14 mouse cellular contexts compared by ENCODE assay signal in the genomic region with DNA sequence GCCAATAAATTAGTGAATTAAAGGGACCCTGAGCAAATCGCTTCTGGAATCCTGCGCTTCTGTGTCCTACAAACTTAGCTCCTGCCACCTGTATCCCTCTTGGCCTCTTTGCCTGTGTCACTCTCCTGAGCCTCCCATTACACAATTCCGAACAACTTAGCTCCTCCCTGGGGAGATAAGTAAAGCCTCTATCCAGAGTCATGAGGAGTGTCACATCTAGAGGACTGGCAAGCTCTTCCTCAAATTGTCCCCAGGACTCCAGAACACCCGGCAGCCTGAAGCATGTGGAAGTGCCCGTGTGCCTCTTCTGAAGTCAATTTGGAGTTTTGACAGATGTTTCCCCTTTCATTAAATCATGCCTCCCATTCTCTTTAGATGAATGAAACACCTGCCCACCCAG. TPM values are rescaled to one million over a fixed set of nuclear protein-coding genes. Genes with fewer than 3 reads are reported as not detected.
DNase-seq lines count a peak whose midpoint lies in the region; ATAC-seq and TF ChIP-seq lines count a peak whose summit lies in the region.
"Had no signal": no experiment of that assay in that cellular context is flagged by ENCODE, and none has a peak within 500 bp of the region (broad histone marks: within the 10 kb centered on the region; RNA-seq: fewer than 3 reads in every experiment).

No protein-coding gene starts in this region.

- no peak overlapping the region for H3K27ac ChIP-seq in forebrain, postnatal 0 days (ENCODE audit: low read depth, low read length)
- H3K27ac ChIP-seq in forebrain, embryonic 11.5 days (ENCODE audit: low read depth, low read length), result no peak overlapping the region
- H3K27ac ChIP-seq in lung, postnatal 0 days (ENCODE audit: low read length), result no peak overlapping the region
- H3K27ac ChIP-seq in liver, embryonic 14.5 days, result peak overlapping the region; percentile 25; the same call in 1 of the 2 replicates
- H3K27ac ChIP-seq in midbrain, embryonic 14.5 days (replicated peaks; ENCODE audit: low read depth, low read length), result no peak overlapping the region
- H3K27ac ChIP-seq: left cerebral cortex, adult 2 months had no signal

- peaks cover 33% of the 10 kb centered on the region for H3K4me1 ChIP-seq in forebrain, postnatal 0 days (ENCODE audit: insufficient read depth)
- peaks cover 16% of the 10 kb centered on the region for H3K4me1 ChIP-seq in forebrain, embryonic 11.5 days (replicated peaks; ENCODE audit: control insufficient read depth, insufficient read depth, low read length)
- peaks cover 62% of the 10 kb centered on the region for H3K4me1 ChIP-seq in lung, postnatal 0 days (ENCODE audit: insufficient read depth, low read depth, low read length)
- peaks cover 52 to 60% of the 10 kb centered on the region in 2 experiments for H3K4me1 ChIP-seq in liver, embryonic 14.5 days (replicated peaks; ENCODE audit: control insufficient read depth in 2 of 2, insufficient read depth in 2 of 2, low read length in 1 of 2)
- H3K4me1 ChIP-seq in midbrain, embryonic 14.5 days (ENCODE audit: control insufficient read depth, insufficient read depth, low read length), result peaks cover 46% of the 10 kb centered on the region

- H3K9ac ChIP-seq in forebrain, postnatal 0 days, result no peak overlapping the region
- H3K9ac ChIP-seq in forebrain, embryonic 11.5 days (ENCODE audit: low read length), result no peak overlapping the region
- H3K9ac ChIP-seq in lung, postnatal 0 days (replicated peaks; ENCODE audit: low read depth), result 0 out of 2 replicates have a peak overlapping the region, but pooled peaks have one; percentile 8
- H3K9ac ChIP-seq in liver, embryonic 14.5 days (replicated peaks), result peak overlapping the region; percentile 12; the same call in 1 of the 2 replicates
- no peak overlapping the region for H3K9ac ChIP-seq in midbrain, embryonic 14.5 days (replicated peaks; ENCODE audit: low read length)

- no peak for ATAC-seq in forebrain, postnatal 0 days
- no peak for ATAC-seq in forebrain, embryonic 11.5 days (replicated peaks; ENCODE audit: low FRiP score)
- no peak for ATAC-seq in lung, postnatal 0 days
- peak; percentile 23; the same call in 1 of the 2 replicates for ATAC-seq in liver, embryonic 14.5 days (ENCODE audit: insufficient read depth)
- ATAC-seq in midbrain, embryonic 14.5 days (ENCODE audit: low FRiP score, low TSS enrichment), result no peak

- H3K4me3 ChIP-seq in forebrain, postnatal 0 days (ENCODE audit: low read depth, low read length), result no peak overlapping the region
- H3K4me3 ChIP-seq in forebrain, embryonic 11.5 days (ENCODE audit: low read depth, low read length), result no peak overlapping the region
- no peak overlapping the region for H3K4me3 ChIP-seq in lung, postnatal 0 days (ENCODE audit: low read depth, low read length)
- H3K4me3 ChIP-seq in liver, embryonic 14.5 days (ENCODE audit: insufficient read depth in 1 of 2, low read depth in 2 of 2, low read length in 2 of 2), result no peak overlapping the region
- H3K4me3 ChIP-seq in midbrain, embryonic 14.5 days (replicated peaks; ENCODE audit: low read depth, low read length), result no peak overlapping the region
- H3K4me3 ChIP-seq: left cerebral cortex, adult 2 months; midbrain, embryonic 10.5 days; myocyte had no signal

- TF ChIP-seq CTCF in forebrain, postnatal 0 days (IDR thresholded peaks at IDR 0.05; ENCODE audit: low read depth), result no peak
- no peak for TF ChIP-seq CTCF in lung, postnatal 0 days (IDR thresholded peaks at IDR 0.05)
- no peak for TF ChIP-seq CTCF in liver, embryonic 14.5 days (IDR thresholded peaks at IDR 0.05; ENCODE audit: low read depth)

- DNase-seq in forebrain, postnatal 0 days, result no peak
- DNase-seq in forebrain, embryonic 11.5 days (ENCODE audit: low spot score), result no peak
- DNase-seq in lung, postnatal 0 days (ENCODE audit: low spot score), result peak; percentile 44
- DNase-seq in lung, postnatal 25 days (ENCODE audit: low spot score), result no peak
- no peak for DNase-seq in liver, embryonic 14.5 days (ENCODE audit: low read depth in 3 of 3, low spot score in 3 of 3)
- no peak for DNase-seq in yolk sac, embryonic 10.5 days (ENCODE audit: low spot score)
- DNase-seq in thymus, postnatal 14 days, result no peak
- no peak for DNase-seq in midbrain, embryonic 14.5 days
- DNase-seq: cerebellum, adult 2 months; kidney, adult 11 months; lung, adult 18-20 months had no signal

- H3K36me3 ChIP-seq in forebrain, postnatal 0 days (ENCODE audit: insufficient read depth), result peaks cover 15% of the 10 kb centered on the region
- H3K36me3 ChIP-seq in forebrain, embryonic 11.5 days (ENCODE audit: control insufficient read depth, insufficient read depth, low read length), result no peaks in the 10 kb centered on the region
- peaks cover 9% of the 10 kb centered on the region; the same call in 1 of the 2 replicates for H3K36me3 ChIP-seq in lung, postnatal 0 days (ENCODE audit: insufficient read depth, low read length)
- H3K36me3 ChIP-seq in liver, embryonic 14.5 days (replicated peaks; ENCODE audit: control insufficient read depth, insufficient read depth, low read depth), result peaks cover 3% of the 10 kb centered on the region
- H3K36me3 ChIP-seq in midbrain, embryonic 14.5 days (ENCODE audit: control insufficient read depth, insufficient read depth, low read length), result peaks cover 12% of the 10 kb centered on the region

- no peaks in the 10 kb centered on the region for H3K27me3 ChIP-seq in forebrain, postnatal 0 days (ENCODE audit: insufficient read depth, low read length)
- no peaks in the 10 kb centered on the region for H3K27me3 ChIP-seq in forebrain, embryonic 11.5 days (ENCODE audit: control insufficient read depth, insufficient read depth, low read length)
- H3K27me3 ChIP-seq in lung, postnatal 0 days (replicated peaks; ENCODE audit: insufficient read depth, low read length), result no peaks in the 10 kb centered on the region
- H3K27me3 ChIP-seq in liver, embryonic 14.5 days (ENCODE audit: control insufficient read depth, insufficient read depth, low read length), result no peaks in the 10 kb centered on the region
- H3K27me3 ChIP-seq in midbrain, embryonic 14.5 days (ENCODE audit: control insufficient read depth, insufficient read depth, low read length), result no peaks in the 10 kb centered on the region

- no peaks in the 10 kb centered on the region for H3K9me3 ChIP-seq in forebrain, postnatal 0 days (ENCODE audit: low read length)
- H3K9me3 ChIP-seq in forebrain, embryonic 11.5 days (ENCODE audit: control insufficient read depth, low read length), result no peaks in the 10 kb centered on the region
- no peaks in the 10 kb centered on the region for H3K9me3 ChIP-seq in lung, postnatal 0 days (ENCODE audit: low read length)
- H3K9me3 ChIP-seq in liver, embryonic 14.5 days (ENCODE audit: control insufficient read depth, low read length), result no peaks in the 10 kb centered on the region
- H3K9me3 ChIP-seq in midbrain, embryonic 14.5 days (ENCODE audit: control insufficient read depth, low read length), result no peaks in the 10 kb centered on the region
- H3K9me3 ChIP-seq: midbrain, embryonic 10.5 days had no signal

- no peak for TF ChIP-seq EP300 in lung, postnatal 0 days (IDR thresholded peaks at IDR 0.05)
- TF ChIP-seq EP300 in liver, embryonic 14.5 days (IDR thresholded peaks at IDR 0.05; ENCODE audit: low read depth), result no peak

- H3K4me2 ChIP-seq in forebrain, postnatal 0 days (ENCODE audit: low read depth), result peak overlapping the region; percentile 11; the same call in 1 of the 2 replicates
- no peak overlapping the region for H3K4me2 ChIP-seq in forebrain, embryonic 11.5 days (ENCODE audit: low read depth, low read length, severe bottlenecking)
- H3K4me2 ChIP-seq in lung, postnatal 0 days (replicated peaks; ENCODE audit: low read depth, low read length), result peak overlapping the region; percentile 28; the same call in 1 of the 2 replicates
- H3K4me2 ChIP-seq in liver, embryonic 14.5 days (ENCODE audit: low read depth), result peak overlapping the region; percentile 63
- no peak overlapping the region for H3K4me2 ChIP-seq in midbrain, embryonic 14.5 days (ENCODE audit: low read length)

- WGBS in forebrain, postnatal 0 days, result 61% methylated on average over 5 of the region's 5 CpGs
- 70% methylated on average over 5 of the region's 5 CpGs for WGBS in forebrain, embryonic 11.5 days
- WGBS in lung, postnatal 0 days, result 46% methylated on average over 5 of the region's 5 CpGs
- WGBS in liver, embryonic 14.5 days (ENCODE audit: insufficient replicate concordance), result 35% methylated on average over 5 of the region's 5 CpGs
- 64% methylated on average over 5 of the region's 5 CpGs for WGBS in midbrain, embryonic 14.5 days

RNA-seq across cellular contexts. Expression of a gene that starts 6.4 kb away (rescaled TPM):
- total RNA-seq in forebrain, postnatal 0 days (2014; rRNA removed), result 112 and 117 TPM in 2 replicates
- 36.1 and 50.2 TPM in 2 replicates for polyA plus RNA-seq in forebrain, postnatal 0 days (2015; fragmentation: Nextera tagmentation; extraction: Ambion mirVana)
- polyA plus RNA-seq in forebrain, embryonic 11.5 days (2014; fragmentation: Nextera tagmentation; extraction: Ambion mirVana), result 16.5 and 18.3 TPM in 2 replicates
- 26.3 and 28.1 TPM in 2 replicates for polyA plus RNA-seq in lung, postnatal 0 days (2015; fragmentation: Nextera tagmentation; extraction: Ambion mirVana)
- polyA plus RNA-seq in liver, embryonic 14.5 days (2012; rRNA removed), result 6.6 and 10.3 TPM in 2 replicates
- polyA plus RNA-seq in liver, embryonic 14.5 days (2014; fragmentation: Nextera tagmentation; extraction: Ambion mirVana), result 23.7 and 25.5 TPM in 2 replicates
- polyA plus RNA-seq in midbrain, embryonic 14.5 days (2014; fragmentation: Nextera tagmentation; extraction: Ambion mirVana), result 60.2 and 63.3 TPM in 2 replicates

Comparison
In these comparisons a context has a peak if more than half of its experiments do, and no peak if none do; other contexts are left out.
1. H3K4me2 ChIP-seq: peak in forebrain, postnatal 0 days (single experiment), lung, postnatal 0 days (single experiment) and liver, embryonic 14.5 days (single experiment); none in forebrain, embryonic 11.5 days (single experiment) and midbrain, embryonic 14.5 days (single experiment).
2. H3K9ac ChIP-seq: peak in lung, postnatal 0 days (single experiment) and liver, embryonic 14.5 days (single experiment); none in forebrain, postnatal 0 days (single experiment), forebrain, embryonic 11.5 days (single experiment) and midbrain, embryonic 14.5 days (single experiment).